Mouse (Mus musculus): Measurements from ENCODE around the gene Tulp1.

- TF ChIP-seq CTCF (IDR thresholded peaks at IDR 0.05; ENCODE audit: borderline replicate concordance, insufficient read depth, low read length) (no peak), POLR2A (IDR thresholded peaks at IDR 0.05; ENCODE audit: low read depth, low read length) (peak; percentile 41; the same call in 1 of the 2 replicates)
Measured at GRCm38 (mm10) chr17:28332113-28332914, 32.7 kb downstream of the Tulp1 start.

Measured in embryonic fibroblast, embryonic 13.5 days (primary cell).